Mouse (Mus musculus) stomach, embryonic 16.5 days (tissue): ENCODE results near the gene Ablim2. TPM values are rescaled to one million over a fixed set of nuclear protein-coding genes. Genes with fewer than 3 reads are reported as not detected.
A peak's percentile ranks its signal among the peaks of the same experiment; 100 is the strongest.

Experiments
- ATAC-seq: fragments of 200-750 bp; cut with Nextera tagmentation; 2 replicates; pipeline ENCODE4 v1.8.0; 2017; ENCODE audit warnings: moderate number of reproducible peaks, moderate TSS enrichment; ENCODE audit not compliant: insufficient read depth, low FRiP score
- H3K27ac ChIP-seq: fragments of 300-500 bp; sonication (generic); 2 replicates; pipeline ENCODE4 v1.5.1; 2014; ENCODE audit warnings: low read length
- H3K27me3 ChIP-seq: fragments of 300-500 bp; sonication (generic); 2 replicates; pipeline ENCODE4 v1.6.1; 2014; ENCODE audit warnings: low read length, control low read depth, mixed read lengths; ENCODE audit not compliant: control insufficient read depth, insufficient read depth
- H3K36me3 ChIP-seq: fragments of 300-500 bp; sonication (generic); 2 replicates; pipeline ENCODE4 v1.6.1; 2014; ENCODE audit warnings: low read length; ENCODE audit not compliant: control insufficient read depth, insufficient read depth
- H3K4me1 ChIP-seq: fragments of 300-500 bp; sonication (generic); 2 replicates; pipeline ENCODE4 v1.6.1; 2014; ENCODE audit warnings: low read length, control low read depth, mixed read lengths; ENCODE audit not compliant: control insufficient read depth, insufficient read depth
- H3K4me2 ChIP-seq: fragments of 300-500 bp; sonication (generic); 2 replicates; pipeline ENCODE4 v1.6.1; 2014; ENCODE audit warnings: low read depth, low read length, mixed read lengths
- H3K4me3 ChIP-seq: fragments of 300-500 bp; sonication (generic); replicated peaks from 2 replicates; pipeline ENCODE4 v1.5.1; 2014; ENCODE audit warnings: mild to moderate bottlenecking, low read length
- H3K9ac ChIP-seq: fragments of 300-500 bp; sonication (generic); 2 replicates; pipeline ENCODE4 v1.6.1; 2014; ENCODE audit warnings: low read length
- H3K9me3 ChIP-seq: fragments of 300-500 bp; sonication (generic); replicated peaks from 2 replicates; pipeline ENCODE4 v1.6.1; 2016; ENCODE audit warnings: low read length, control low read depth; ENCODE audit not compliant: control insufficient read depth
- WGBS: fragments of 180-500 bp; shearing (Covaris S2); extraction: QIAGEN DNeasy Blood & Tissue Kit; methylation state at CpG from one replicate; pipeline ENCODE4 v1.1.7; 2014; 5-methylcytosine and 5-hydroxymethylcytosine counted together
- polyA plus RNA-seq: library from polyadenylated mRNA; unstranded; fragments of >200 nt; fragmentation: Nextera tagmentation; extraction: Ambion mirVana; gene quantifications from 2 replicates; pipeline ENCODE4 v1.2.1, GENCODE M21; 2015

Ablim2 gene
- polyA plus RNA-seq, 1 experiment from 2014 or later = 4.3 TPM

- peaks cover 36% of the 10 kb centered on the region for H3K4me1 ChIP-seq
- no peaks in the 10 kb centered on the region for H3K27me3 ChIP-seq
- peak; percentile 80 for ATAC-seq
- peak overlapping the region; percentile 87 for H3K27ac ChIP-seq
- no peaks in the 10 kb centered on the region for H3K9me3 ChIP-seq
- peak overlapping the region; percentile 23 for H3K4me2 ChIP-seq
- H3K9ac ChIP-seq = 0 out of 2 replicates have a peak overlapping the region, but pooled peaks have one; percentile 43
- WGBS = 23% methylated on average over 15 of the region's 15 CpGs
- no peaks in the 10 kb centered on the region for H3K36me3 ChIP-seq
- no peak overlapping the region for H3K4me3 ChIP-seq
Observed at GRCm38 (mm10) chr5:35907633-35908426, 150.2 kb downstream of the Ablim2 start.

GRCm38 (mm10) chr5:35908626-35909443 lies 151.2 kb downstream of the Ablim2 start:
- peak overlapping the region; percentile 43; the same call in 1 of the 2 replicates for H3K9ac ChIP-seq
- peaks cover 29% of the 10 kb centered on the region for H3K4me1 ChIP-seq
- H3K9me3 ChIP-seq = no peaks in the 10 kb centered on the region
- no peak overlapping the region; the same call in 1 of the 2 replicates for H3K4me2 ChIP-seq
- H3K36me3 ChIP-seq = no peaks in the 10 kb centered on the region
- ATAC-seq = 0 out of 2 replicates have a peak, but pooled peaks have one; percentile 33
- H3K27ac ChIP-seq = peak overlapping the region; percentile 87
- no peak overlapping the region for H3K4me3 ChIP-seq
- no peaks in the 10 kb centered on the region for H3K27me3 ChIP-seq
- WGBS = 44% methylated on average over 13 of the region's 13 CpGs

- Histone ChIP-seq H3K36me3 (no peaks in the 10 kb centered on the region), H3K27me3 (no peaks in the 10 kb centered on the region), H3K9ac (no peak overlapping the region), H3K4me3 (no peak overlapping the region), H3K9me3 (no peaks in the 10 kb centered on the region), H3K4me2 (no peak overlapping the region), H3K27ac (no peak overlapping the region), H3K4me1 (peaks cover 31% of the 10 kb centered on the region)
- 82% methylated on average over 12 of the region's 12 CpGs for WGBS
- ATAC-seq = no peak
Observed at GRCm38 (mm10) chr5:35915629-35916300, 158.1 kb downstream of the Ablim2 start.

- Histone ChIP-seq H3K4me1 (peaks cover 40% of the 10 kb centered on the region), H3K4me2 (no peak overlapping the region), H3K27ac (no peak overlapping the region), H3K9me3 (no peaks in the 10 kb centered on the region), H3K36me3 (no peaks in the 10 kb centered on the region), H3K4me3 (no peak overlapping the region), H3K27me3 (no peaks in the 10 kb centered on the region), H3K9ac (no peak overlapping the region)
- WGBS = 73% methylated on average over 5 of the region's 5 CpGs
- no peak for ATAC-seq
Observed at GRCm38 (mm10) chr5:35916666-35917065, 159.0 kb downstream of the Ablim2 start.

- Histone ChIP-seq H3K4me1 (peaks cover 55% of the 10 kb centered on the region), H3K4me2 (peak overlapping the region; percentile 22; the same call in 1 of the 2 replicates), H3K9ac (no peak overlapping the region)
Observed at GRCm38 (mm10) chr5:35918387-35918786, 160.7 kb downstream of the Ablim2 start.

GRCm38 (mm10) chr5:35920076-35920475 lies 162.4 kb downstream of the Ablim2 start:
- no peak overlapping the region for H3K9ac ChIP-seq
- WGBS = 74% methylated on average over 4 of the region's 4 CpGs
- H3K36me3 ChIP-seq = no peaks in the 10 kb centered on the region
- H3K27ac ChIP-seq = no peak overlapping the region
- H3K4me1 ChIP-seq = peaks cover 59% of the 10 kb centered on the region
- H3K4me3 ChIP-seq = no peak overlapping the region
- ATAC-seq = no peak
- no peaks in the 10 kb centered on the region for H3K9me3 ChIP-seq
- no peak overlapping the region for H3K4me2 ChIP-seq
- no peaks in the 10 kb centered on the region for H3K27me3 ChIP-seq

More at GRCm38 (mm10) chr5:35918387-35918786, 160.7 kb downstream of the Ablim2 start:
- H3K9me3 ChIP-seq = no peaks in the 10 kb centered on the region
- H3K27me3 ChIP-seq = no peaks in the 10 kb centered on the region
- peak overlapping the region; percentile 56; the same call in 1 of the 2 replicates for H3K27ac ChIP-seq
- no peak for ATAC-seq
- no peak overlapping the region for H3K4me3 ChIP-seq
- 29% methylated on average over 8 of the region's 8 CpGs for WGBS
- H3K36me3 ChIP-seq = no peaks in the 10 kb centered on the region

- no peak for ATAC-seq
- H3K4me2 ChIP-seq = no peak overlapping the region
- no peaks in the 10 kb centered on the region for H3K9me3 ChIP-seq
- H3K4me1 ChIP-seq = peaks cover 62% of the 10 kb centered on the region
- no peaks in the 10 kb centered on the region for H3K27me3 ChIP-seq
- peak overlapping the region; percentile 94 for H3K27ac ChIP-seq
- H3K9ac ChIP-seq = peak overlapping the region; percentile 59; the same call in 1 of the 2 replicates
- H3K36me3 ChIP-seq = no peaks in the 10 kb centered on the region
- no peak overlapping the region for H3K4me3 ChIP-seq
Observed at GRCm38 (mm10) chr5:35920557-35920956, 162.9 kb downstream of the Ablim2 start.

- no peaks in the 10 kb centered on the region for H3K27me3 ChIP-seq
- ATAC-seq = no peak
- 48% methylated on average over 6 of the region's 6 CpGs for WGBS
Observed at GRCm38 (mm10) chr5:35921141-35921540, 163.5 kb downstream of the Ablim2 start.

More at GRCm38 (mm10) chr5:35921141-35921540, 163.5 kb downstream of the Ablim2 start:
- Histone ChIP-seq H3K4me3 (no peak overlapping the region), H3K27ac (peak overlapping the region; percentile 94), H3K9me3 (no peaks in the 10 kb centered on the region), H3K36me3 (no peaks in the 10 kb centered on the region), H3K4me2 (peak overlapping the region; percentile 38), H3K4me1 (peaks cover 67% of the 10 kb centered on the region), H3K9ac (peak overlapping the region; percentile 59; the same call in 1 of the 2 replicates)
